Mouse (Mus musculus): ENCODE measurements around the gene Mmaa. TPM values are rescaled to one million over a fixed set of nuclear protein-coding genes. Genes with fewer than 3 reads are reported as not detected.

Mmaa gene
- polyA plus RNA-seq, 1 experiment from 2014 or later = 13.3 TPM

- H3K4me3 ChIP-seq (ENCODE audit: low read depth, low read length) = no peak overlapping the region
- ATAC-seq (replicated peaks; ENCODE audit: low FRiP score) (no peak), DNase-seq (ENCODE audit: low spot score) (no peak)
- WGBS = 86% methylated on average over 7 of the region's 7 CpGs
- no peak overlapping the region for H3K9ac ChIP-seq (ENCODE audit: low read length)
- no peak overlapping the region for H3K4me2 ChIP-seq (ENCODE audit: low read depth, low read length, severe bottlenecking)
- H3K27me3 ChIP-seq (ENCODE audit: control insufficient read depth, insufficient read depth, low read length) = no peaks in the 10 kb centered on the region
- H3K36me3 ChIP-seq (ENCODE audit: control insufficient read depth, insufficient read depth, low read length) = no peaks in the 10 kb centered on the region
- H3K4me1 ChIP-seq (replicated peaks; ENCODE audit: control insufficient read depth, insufficient read depth, low read length) = 0 out of 2 replicates have a peak, but pooled peaks cover 2% of the 10 kb centered on the region
- no peaks in the 10 kb centered on the region; the same call in 1 of the 2 replicates for H3K9me3 ChIP-seq (ENCODE audit: control insufficient read depth, low read length)
- H3K27ac ChIP-seq (ENCODE audit: low read depth, low read length) = no peak overlapping the region
Observed at GRCm38 (mm10) chr8:79225586-79225985, 69.2 kb downstream of the Mmaa start.

DNA sequence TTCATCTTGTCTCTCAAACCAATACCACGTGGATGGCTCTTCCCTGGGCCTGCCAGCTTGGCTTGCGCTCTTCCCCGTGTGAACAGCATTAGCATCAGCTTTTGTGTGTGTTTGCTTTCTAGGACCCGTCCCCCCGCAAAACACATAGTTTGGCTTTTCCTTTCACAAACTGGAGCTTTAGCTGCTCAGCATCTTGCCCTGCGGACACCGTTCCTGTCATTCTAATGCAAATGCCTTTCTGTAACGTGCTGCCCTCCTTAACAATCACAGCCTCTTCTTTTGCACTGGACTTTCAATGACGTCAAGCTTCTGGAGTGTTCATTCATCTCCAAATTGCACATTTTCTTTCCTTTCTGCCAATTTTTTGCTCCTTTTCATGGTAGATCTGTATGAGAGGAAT lies 70.4 kb downstream of the Mmaa start:
- 0 out of 2 replicates have a peak, but pooled peaks cover 2% of the 10 kb centered on the region for H3K4me1 ChIP-seq (replicated peaks; ENCODE audit: control insufficient read depth, insufficient read depth, low read length)
- 37% methylated on average over 9 of the region's 9 CpGs for WGBS
- ATAC-seq (replicated peaks; ENCODE audit: low FRiP score) = 0 out of 2 replicates have a peak, but pooled peaks have one; percentile 39
- peak; percentile 46 for DNase-seq (ENCODE audit: low spot score)
- no peak overlapping the region for H3K27ac ChIP-seq (ENCODE audit: low read depth, low read length)
- H3K9me3 ChIP-seq (ENCODE audit: control insufficient read depth, low read length) = no peaks in the 10 kb centered on the region; the same call in 1 of the 2 replicates
- no peak overlapping the region for H3K4me2 ChIP-seq (ENCODE audit: low read depth, low read length, severe bottlenecking)
- H3K9ac ChIP-seq (ENCODE audit: low read length) = no peak overlapping the region
- no peak overlapping the region for H3K4me3 ChIP-seq (ENCODE audit: low read depth, low read length)
- H3K36me3 ChIP-seq (ENCODE audit: control insufficient read depth, insufficient read depth, low read length) = no peaks in the 10 kb centered on the region
- H3K27me3 ChIP-seq (ENCODE audit: control insufficient read depth, insufficient read depth, low read length) = no peaks in the 10 kb centered on the region

DNA sequence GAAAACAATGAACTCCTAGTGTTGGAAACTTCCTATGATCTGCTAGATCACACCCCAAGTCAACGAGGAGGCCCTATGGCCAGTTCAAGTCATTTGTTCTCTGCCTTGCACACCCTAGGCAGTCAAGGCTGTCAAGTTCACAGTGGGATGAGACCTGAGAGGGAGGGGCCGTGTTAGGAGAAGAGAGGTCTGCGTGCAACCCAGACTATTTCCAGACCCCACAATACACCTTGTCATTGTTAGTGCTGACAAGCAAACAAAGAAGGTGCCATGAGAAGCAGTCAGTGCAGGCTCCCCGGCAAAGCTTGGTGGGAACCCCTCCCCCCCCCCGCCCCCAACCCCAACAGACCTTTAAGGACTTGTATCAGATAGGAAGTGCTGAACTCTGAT lies 72.0 kb downstream of the Mmaa start:
- WGBS = 78% methylated on average over 5 of the region's 5 CpGs
- no peak for ATAC-seq (replicated peaks; ENCODE audit: low FRiP score)

GRCm38 (mm10) chr8:79222106-79222751 lies 72.5 kb downstream of the Mmaa start:
- Histone ChIP-seq H3K9ac (ENCODE audit: low read length) (no peak overlapping the region), H3K27ac (ENCODE audit: low read depth, low read length) (no peak overlapping the region), H3K4me2 (ENCODE audit: low read depth, low read length, severe bottlenecking) (no peak overlapping the region), H3K27me3 (ENCODE audit: control insufficient read depth, insufficient read depth, low read length) (no peaks in the 10 kb centered on the region), H3K9me3 (ENCODE audit: control insufficient read depth, low read length) (no peaks in the 10 kb centered on the region; the same call in 1 of the 2 replicates), H3K4me1 (replicated peaks; ENCODE audit: control insufficient read depth, insufficient read depth, low read length) (0 out of 2 replicates have a peak, but pooled peaks cover 2% of the 10 kb centered on the region), H3K36me3 (ENCODE audit: control insufficient read depth, insufficient read depth, low read length) (no peaks in the 10 kb centered on the region), H3K4me3 (ENCODE audit: low read depth, low read length) (no peak overlapping the region)
- DNase-seq (ENCODE audit: low spot score) = no peak
- no peak for ATAC-seq (replicated peaks; ENCODE audit: low FRiP score)
- 76% methylated on average over 5 of the region's 5 CpGs for WGBS

More for the DNA sequence above, 72.0 kb downstream of the Mmaa start:
- Histone ChIP-seq H3K4me3 (ENCODE audit: low read depth, low read length) (no peak overlapping the region), H3K9me3 (ENCODE audit: control insufficient read depth, low read length) (no peaks in the 10 kb centered on the region; the same call in 1 of the 2 replicates), H3K27ac (ENCODE audit: low read depth, low read length) (no peak overlapping the region), H3K27me3 (ENCODE audit: control insufficient read depth, insufficient read depth, low read length) (no peaks in the 10 kb centered on the region), H3K36me3 (ENCODE audit: control insufficient read depth, insufficient read depth, low read length) (no peaks in the 10 kb centered on the region), H3K4me2 (ENCODE audit: low read depth, low read length, severe bottlenecking) (no peak overlapping the region), H3K9ac (ENCODE audit: low read length) (no peak overlapping the region), H3K4me1 (replicated peaks; ENCODE audit: control insufficient read depth, insufficient read depth, low read length) (0 out of 2 replicates have a peak, but pooled peaks cover 2% of the 10 kb centered on the region)
- DNase-seq (ENCODE audit: low spot score) = no peak

Other genes with a start within 250 kb of the Mmaa start
- gene 1700011L22Rik, start 46.4 kb downstream of the Mmaa start, polyA plus RNA-seq (2014; fragmentation: Nextera tagmentation; extraction: Ambion mirVana) = not detected in 2 replicates
- gene Smad1, start 104.6 kb upstream of the Mmaa start, polyA plus RNA-seq (2014; fragmentation: Nextera tagmentation; extraction: Ambion mirVana) = 57.6 and 64.8 TPM in 2 replicates

All from forebrain, embryonic 11.5 days (tissue).